Mouse (Mus musculus) limb, embryonic 10.5 days (tissue): ENCODE measurements around the gene Cant1. TPM values are rescaled to one million over a fixed set of nuclear protein-coding genes. Genes with fewer than 3 reads are reported as not detected.

Experiments
- polyA plus RNA-seq: library from polyadenylated mRNA; unstranded; fragments of >200 nt; fragmentation: Nextera tagmentation; extraction: Ambion mirVana; gene quantifications from 2 replicates; pipeline ENCODE4 v1.2.1, GENCODE M21; 2016

Gene Cant1
- polyA plus RNA-seq, 1 experiment from 2014 or later, result 25.9 TPM

Other genes starting within 250 kb of the Cant1 start
- gene Cyth1, start 170.5 kb downstream of the Cant1 start, polyA plus RNA-seq, result 17.9 and 22.6 TPM in 2 replicates
- gene Usp36, start 128.8 kb downstream of the Cant1 start, polyA plus RNA-seq, result 25.6 and 27.4 TPM in 2 replicates
- 0.61 and 1.1 TPM in 2 replicates for gene Cep295nl, start 76.6 kb downstream of the Cant1 start, polyA plus RNA-seq
- gene Timp2, start 63.3 kb downstream of the Cant1 start, polyA plus RNA-seq, result 35.4 and 49.6 TPM in 2 replicates
- gene Lgals3bp, start 17.0 kb downstream of the Cant1 start, polyA plus RNA-seq, result 2.7 and 3.4 TPM in 2 replicates
- 1.9 and 3.1 TPM in 2 replicates for gene C1qtnf1, start 9.1 kb upstream of the Cant1 start, polyA plus RNA-seq
- 7.1 and 8.8 TPM in 2 replicates for gene Engase, start 57.7 kb upstream of the Cant1 start, polyA plus RNA-seq